Mouse (Mus musculus) limb, embryonic 15.5 days (tissue): Measurements from ENCODE around the gene Zfp341. TPM values are rescaled to one million over a fixed set of nuclear protein-coding genes. Genes with fewer than 3 reads are reported as not detected.

ENCODE experiments used
- ATAC-seq: fragments of 200-750 bp; cut with Nextera tagmentation; 2 replicates; pipeline ENCODE4 v1.8.0; 2017; ENCODE audit warnings: low read depth, moderate TSS enrichment; ENCODE audit not compliant: insufficient number of reproducible peaks, low FRiP score, low TSS enrichment
- H3K27ac ChIP-seq: fragments of 300-500 bp; sonication (generic); 2 replicates; pipeline ENCODE4 v1.5.1; 2015; ENCODE audit warnings: moderate library complexity, mild to moderate bottlenecking, inconsistent platforms
- H3K27me3 ChIP-seq: fragments of 300-500 bp; sonication (generic); 2 replicates; pipeline ENCODE4 v1.6.1; 2015; ENCODE audit warnings: inconsistent platforms
- H3K36me3 ChIP-seq: fragments of 300-500 bp; sonication (generic); 2 replicates; pipeline ENCODE4 v1.6.1; 2015; ENCODE audit warnings: inconsistent platforms
- H3K4me1 ChIP-seq: fragments of 300-500 bp; sonication (generic); 2 replicates; pipeline ENCODE4 v1.6.1; 2015; ENCODE audit warnings: inconsistent platforms
- H3K4me2 ChIP-seq: fragments of 300-500 bp; sonication (generic); 2 replicates; pipeline ENCODE4 v1.6.1; 2015; ENCODE audit warnings: mild to moderate bottlenecking, inconsistent platforms
- H3K4me3 ChIP-seq: fragments of 300-500 bp; sonication (generic); 2 replicates; pipeline ENCODE4 v1.5.1; 2015; ENCODE audit warnings: mild to moderate bottlenecking, inconsistent platforms
- H3K9ac ChIP-seq: fragments of 300-500 bp; sonication (generic); 2 replicates; pipeline ENCODE4 v1.6.1; 2015; ENCODE audit warnings: inconsistent platforms
- H3K9me3 ChIP-seq: fragments of 300-500 bp; sonication (generic); 2 replicates; pipeline ENCODE4 v1.6.1; 2016; ENCODE audit warnings: inconsistent platforms
- WGBS: fragments of 180-500 bp; shearing (Covaris S2); methylation state at CpG from one replicate; pipeline ENCODE4 v1.1.7; 2015; 5-methylcytosine and 5-hydroxymethylcytosine counted together
- polyA plus RNA-seq: library from polyadenylated mRNA; unstranded; fragments of >200 nt; fragmentation: Nextera tagmentation; extraction: Ambion mirVana; gene quantifications from 2 replicates; pipeline ENCODE4 v1.2.1, GENCODE M21; 2015

Zfp341 gene
- polyA plus RNA-seq, 1 experiment from 2014 or later: 1.2 TPM

DNA sequence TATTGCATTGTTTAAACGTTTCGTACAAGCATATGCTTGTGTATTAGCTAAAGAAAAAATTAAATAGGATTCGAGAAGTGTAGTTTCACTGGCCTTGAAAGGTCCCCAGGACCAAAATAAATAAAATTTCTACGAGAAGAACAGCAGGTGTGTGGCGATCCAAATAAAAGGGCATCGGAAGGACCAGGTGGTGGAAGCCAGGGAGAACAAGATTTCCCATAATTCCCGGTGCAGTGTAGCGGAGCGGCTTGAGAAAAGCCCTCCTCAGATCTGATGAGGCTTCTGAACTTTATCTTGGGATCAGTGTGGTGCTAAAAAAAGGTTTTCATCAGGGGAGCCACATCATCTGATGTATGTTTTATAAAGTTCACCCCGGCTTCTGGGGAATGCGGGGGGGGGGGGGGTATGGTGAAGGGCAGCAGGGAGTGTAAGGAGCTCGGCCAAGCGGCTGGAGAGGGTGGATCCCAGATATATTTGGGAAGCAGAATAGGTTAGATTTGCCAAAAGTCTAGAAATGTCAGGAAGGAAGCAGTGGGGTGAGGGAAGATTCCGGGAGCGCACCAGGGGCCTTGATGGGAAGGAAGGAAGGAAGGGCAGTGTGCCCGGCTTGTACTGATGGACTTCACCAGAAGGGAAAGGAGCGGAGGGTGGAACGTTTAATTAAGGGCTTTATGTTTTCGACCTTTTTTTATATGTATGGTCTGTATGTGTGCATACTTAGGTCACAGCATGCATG, 1.9 kb downstream of the Zfp341 start:
- Histone ChIP-seq H3K36me3 (no peaks in the 10 kb centered on the region), H3K4me1 (peaks cover 12% of the 10 kb centered on the region), H3K9ac (no peak overlapping the region), H3K4me3 (no peak overlapping the region), H3K9me3 (no peaks in the 10 kb centered on the region), H3K4me2 (no peak overlapping the region), H3K27ac (no peak overlapping the region), H3K27me3 (no peaks in the 10 kb centered on the region)
- 63% methylated on average over 19 of the region's 19 CpGs for WGBS
- ATAC-seq: no peak

DNA sequence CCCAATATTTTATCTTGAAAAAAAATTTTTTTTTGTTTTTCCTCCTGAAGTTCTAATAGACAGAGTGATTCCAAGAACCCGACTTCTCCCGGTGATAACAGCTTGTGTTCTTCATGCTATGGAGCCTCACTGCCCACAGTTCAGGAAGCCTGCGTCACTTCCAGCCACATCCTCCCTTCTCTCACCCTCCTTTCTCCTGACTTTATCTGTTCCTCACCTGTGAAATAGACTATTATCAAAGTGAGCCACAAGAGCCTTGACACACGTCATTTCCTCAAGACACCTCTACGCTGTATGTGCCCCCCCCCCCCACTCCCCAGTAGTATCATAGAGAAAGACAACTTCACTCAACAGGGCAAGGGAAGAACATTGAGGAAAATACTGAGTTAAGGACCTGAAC, 2.6 kb downstream of the Zfp341 start:
- Histone ChIP-seq H3K9ac (no peak overlapping the region), H3K4me2 (no peak overlapping the region), H3K4me3 (no peak overlapping the region), H3K27me3 (no peaks in the 10 kb centered on the region), H3K9me3 (no peaks in the 10 kb centered on the region), H3K4me1 (peaks cover 12% of the 10 kb centered on the region), H3K27ac (no peak overlapping the region), H3K36me3 (no peaks in the 10 kb centered on the region)
- 93% methylated on average over 5 of the region's 5 CpGs for WGBS
- no peak for ATAC-seq

DNA sequence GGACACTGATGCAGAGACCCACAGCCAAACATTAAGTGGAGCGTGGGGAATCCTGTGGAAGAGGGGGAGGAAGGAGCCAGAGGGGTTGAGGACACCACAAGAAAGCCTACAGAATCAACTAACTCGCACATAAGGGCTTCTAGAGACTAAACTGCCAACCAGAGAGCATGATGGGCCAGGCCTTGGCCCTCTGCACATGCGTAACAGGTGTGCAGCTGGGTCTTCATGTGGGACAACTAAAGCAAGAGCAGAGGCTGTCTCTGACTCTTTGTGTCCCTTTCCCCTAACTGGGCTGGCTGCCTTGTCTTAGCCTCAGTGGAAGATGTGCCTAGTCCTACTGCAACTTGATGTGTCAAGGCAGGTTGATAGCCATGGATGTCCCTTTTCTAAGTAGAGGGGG, 4.0 kb downstream of the Zfp341 start:
- WGBS: 90% methylated on average over 3 of the region's 3 CpGs
- ATAC-seq: no peak
- Histone ChIP-seq H3K9ac (no peak overlapping the region), H3K27me3 (no peaks in the 10 kb centered on the region), H3K27ac (no peak overlapping the region), H3K36me3 (no peaks in the 10 kb centered on the region), H3K9me3 (no peaks in the 10 kb centered on the region), H3K4me2 (no peak overlapping the region), H3K4me1 (peaks cover 12% of the 10 kb centered on the region), H3K4me3 (no peak overlapping the region)

DNA sequence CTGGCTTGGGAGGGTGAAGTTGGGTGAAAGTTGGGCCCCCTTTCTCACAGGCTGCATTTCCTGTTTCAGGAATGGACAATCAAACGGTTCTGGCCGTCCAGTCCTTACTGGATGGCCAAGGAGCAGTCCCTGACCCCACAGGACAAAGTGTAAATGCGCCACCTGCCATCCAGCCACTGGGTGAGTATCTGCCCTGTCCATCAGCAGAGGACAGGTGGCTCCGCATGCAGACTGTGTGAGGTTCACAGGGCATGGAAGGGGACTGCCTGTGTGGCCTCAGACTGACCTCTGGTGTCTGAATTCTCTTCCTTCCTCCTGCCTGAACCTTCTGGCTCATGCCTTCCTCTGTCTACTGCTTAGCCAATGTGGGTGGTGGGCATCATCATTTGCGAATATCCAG, 8.6 kb downstream of the Zfp341 start:
- H3K4me1 ChIP-seq: no peaks in the 10 kb centered on the region
- H3K9ac ChIP-seq: no peak overlapping the region
- H3K9me3 ChIP-seq: no peaks in the 10 kb centered on the region
- H3K4me3 ChIP-seq: no peak overlapping the region
- peaks cover 23% of the 10 kb centered on the region for H3K36me3 ChIP-seq
- no peak for ATAC-seq
- no peak overlapping the region for H3K4me2 ChIP-seq
- no peak overlapping the region for H3K27ac ChIP-seq
- no peaks in the 10 kb centered on the region for H3K27me3 ChIP-seq
- WGBS: 78% methylated on average over 5 of the region's 5 CpGs

DNA sequence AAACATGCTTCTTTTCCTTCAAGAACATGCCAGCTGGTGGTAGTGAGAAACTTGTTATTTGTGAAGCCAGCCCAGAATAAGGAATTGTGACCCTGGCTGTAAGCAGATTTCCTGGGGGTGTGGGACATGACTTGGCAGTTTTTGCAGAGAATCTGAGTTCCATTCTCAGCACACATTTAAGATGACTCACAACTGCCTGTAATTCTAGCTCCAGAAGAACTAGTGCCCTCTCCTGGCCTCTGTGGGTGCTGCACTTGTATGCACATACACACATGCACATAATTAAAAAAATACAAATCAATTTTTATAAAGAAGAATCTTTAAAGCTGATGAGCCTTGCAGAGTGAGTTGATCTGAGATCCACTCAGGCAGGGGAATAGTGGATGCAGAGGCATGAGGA, 11.0 kb downstream of the Zfp341 start:
- Histone ChIP-seq H3K4me2 (no peak overlapping the region), H3K4me3 (no peak overlapping the region), H3K36me3 (peaks cover 28% of the 10 kb centered on the region), H3K27ac (no peak overlapping the region), H3K9ac (no peak overlapping the region), H3K9me3 (no peaks in the 10 kb centered on the region), H3K4me1 (no peaks in the 10 kb centered on the region), H3K27me3 (no peaks in the 10 kb centered on the region)
- ATAC-seq: no peak

DNA sequence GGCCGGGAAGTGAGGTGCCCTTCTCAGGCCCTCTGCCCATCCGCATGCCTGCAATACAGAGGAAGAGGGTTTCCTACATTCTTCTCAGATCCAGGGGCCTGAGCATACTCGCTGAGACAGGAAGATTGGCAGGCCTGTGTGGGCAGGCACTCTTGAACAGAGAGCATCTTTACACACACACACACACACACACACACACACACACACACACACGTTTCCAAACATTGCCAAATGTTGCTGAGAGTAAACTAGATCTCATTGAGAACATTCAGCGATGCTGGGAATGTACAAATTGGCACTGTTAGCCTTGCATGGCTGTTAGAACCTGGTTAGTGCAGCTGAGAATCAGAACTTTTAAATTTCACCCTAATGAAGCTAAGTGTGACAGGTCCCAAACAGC, 17.4 kb downstream of the Zfp341 start:
- no peak overlapping the region for H3K9ac ChIP-seq
- H3K27ac ChIP-seq: no peak overlapping the region
- no peak overlapping the region for H3K4me2 ChIP-seq
- no peaks in the 10 kb centered on the region for H3K9me3 ChIP-seq
- no peak overlapping the region for H3K4me3 ChIP-seq
- H3K27me3 ChIP-seq: no peaks in the 10 kb centered on the region
- H3K36me3 ChIP-seq: peaks cover 30% of the 10 kb centered on the region
- no peak for ATAC-seq
- 71% methylated on average over 5 of the region's 5 CpGs for WGBS
- H3K4me1 ChIP-seq: no peaks in the 10 kb centered on the region

DNA sequence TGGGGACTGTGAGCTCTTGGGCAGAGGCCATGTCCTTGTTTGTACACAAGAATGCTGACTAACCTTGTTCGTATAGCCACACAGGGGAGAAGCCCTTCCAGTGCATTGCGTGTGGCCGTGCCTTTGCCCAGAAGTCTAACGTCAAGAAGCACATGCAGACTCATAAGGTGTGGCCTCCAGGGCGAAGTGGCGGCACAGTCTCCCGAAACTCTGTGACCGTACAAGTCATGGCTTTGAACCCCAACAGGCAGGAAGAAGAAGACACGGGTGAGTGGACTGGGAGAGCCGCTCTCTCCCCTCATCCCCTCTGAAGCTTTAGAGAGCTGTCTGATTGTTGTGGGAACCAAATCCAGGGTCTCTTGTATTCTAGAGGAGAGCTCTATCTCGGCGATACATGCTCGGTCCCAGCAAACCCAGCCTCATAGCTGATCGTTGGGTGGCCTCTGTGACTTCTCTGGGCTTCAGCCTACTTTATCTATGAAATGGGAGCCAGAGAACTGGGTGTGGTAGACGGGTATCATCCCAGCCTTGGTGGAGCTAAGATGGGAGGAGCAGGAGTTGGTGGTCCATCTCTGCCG, 19.2 kb downstream of the Zfp341 start:
- Histone ChIP-seq H3K9me3 (no peaks in the 10 kb centered on the region), H3K4me1 (no peaks in the 10 kb centered on the region), H3K27me3 (no peaks in the 10 kb centered on the region), H3K27ac (no peak overlapping the region), H3K9ac (no peak overlapping the region), H3K4me2 (no peak overlapping the region), H3K36me3 (peaks cover 31% of the 10 kb centered on the region), H3K4me3 (no peak overlapping the region)
- 85% methylated on average over 16 of the region's 16 CpGs for WGBS
- ATAC-seq: no peak

DNA sequence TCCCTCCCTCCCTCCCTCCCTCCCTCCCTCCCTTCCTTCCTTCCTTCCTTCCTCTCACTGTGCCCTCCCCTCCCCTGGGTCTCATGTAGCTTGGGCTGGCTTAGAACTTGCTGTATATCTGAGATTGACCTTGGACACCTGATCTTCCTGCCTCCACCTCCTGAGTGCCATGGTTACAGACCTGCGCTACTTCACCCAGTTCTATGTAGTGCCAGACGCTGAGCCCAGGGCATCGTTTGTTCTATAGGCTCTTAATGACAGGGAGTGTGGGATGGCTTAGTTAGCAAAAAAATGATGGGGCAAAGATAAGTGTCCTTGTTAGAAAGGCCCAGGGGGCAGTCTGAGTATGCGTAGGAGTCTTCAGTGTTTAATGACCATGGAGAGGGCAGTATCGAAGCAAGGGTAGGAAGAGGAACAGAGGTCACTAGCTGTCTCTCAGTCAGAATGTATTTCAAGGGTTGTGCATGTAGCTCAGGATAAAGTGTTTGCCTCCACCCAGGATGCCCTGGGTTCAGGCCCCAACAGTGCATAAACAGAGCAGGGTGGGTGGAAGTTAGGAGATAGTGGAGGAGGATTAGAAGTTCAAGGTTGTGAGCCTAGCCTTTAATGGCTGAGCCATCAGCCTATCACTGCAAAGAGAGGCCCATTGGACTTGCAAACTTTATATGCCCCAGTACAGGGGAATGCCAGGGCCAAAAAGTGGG, 20.1 kb downstream of the Zfp341 start:
- 91% methylated on average over 5 of the region's 5 CpGs for WGBS
- H3K36me3 ChIP-seq: peaks cover 39% of the 10 kb centered on the region
- H3K27ac ChIP-seq: no peak overlapping the region
- no peak overlapping the region for H3K4me3 ChIP-seq
- H3K27me3 ChIP-seq: no peaks in the 10 kb centered on the region
- H3K4me1 ChIP-seq: no peaks in the 10 kb centered on the region
- H3K4me2 ChIP-seq: no peak overlapping the region
- H3K9ac ChIP-seq: no peak overlapping the region
- no peak for ATAC-seq
- H3K9me3 ChIP-seq: no peaks in the 10 kb centered on the region

DNA sequence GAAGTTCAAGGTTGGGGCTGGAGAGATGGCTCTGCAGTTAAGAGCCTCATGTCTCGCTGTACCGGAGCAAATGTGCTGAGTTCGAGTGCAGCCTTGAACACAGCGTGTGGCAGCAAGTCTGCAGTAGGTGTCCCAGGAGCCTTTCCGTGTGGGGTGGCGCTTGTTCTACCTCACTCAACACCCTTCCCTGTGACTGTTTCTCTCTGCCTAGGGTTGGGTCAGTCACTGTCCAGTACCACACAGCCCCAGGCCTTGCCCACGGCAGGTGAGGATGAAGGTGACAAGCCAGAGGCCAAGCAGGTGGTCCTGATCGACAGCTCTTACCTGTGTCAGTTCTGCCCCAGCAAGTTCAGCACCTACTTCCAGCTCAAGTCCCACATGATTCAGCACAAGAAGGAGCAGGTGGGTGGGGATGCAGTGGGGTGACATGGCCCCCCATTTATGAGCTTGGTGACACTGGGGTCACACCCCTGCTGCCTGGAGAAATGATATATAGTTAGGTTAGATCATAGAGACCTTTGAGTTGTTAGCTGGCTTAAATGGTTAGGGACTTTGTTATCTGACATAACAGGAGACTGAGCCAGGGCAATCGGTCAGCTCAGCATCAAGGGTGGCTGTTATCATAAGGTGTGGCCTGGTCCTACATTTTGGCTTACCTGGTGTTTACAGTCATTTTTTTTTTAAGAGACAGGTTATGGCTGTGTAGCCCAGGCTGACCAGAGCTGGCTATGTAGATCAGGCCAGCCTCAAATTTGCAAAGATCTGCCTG, 21.0 kb downstream of the Zfp341 start:
- Histone ChIP-seq H3K4me2 (no peak overlapping the region), H3K9ac (no peak overlapping the region), H3K4me3 (no peak overlapping the region), H3K36me3 (peaks cover 40% of the 10 kb centered on the region), H3K9me3 (no peaks in the 10 kb centered on the region), H3K4me1 (no peaks in the 10 kb centered on the region), H3K27me3 (no peaks in the 10 kb centered on the region), H3K27ac (no peak overlapping the region)
- ATAC-seq: no peak
- WGBS: 93% methylated on average over 9 of the region's 9 CpGs

DNA sequence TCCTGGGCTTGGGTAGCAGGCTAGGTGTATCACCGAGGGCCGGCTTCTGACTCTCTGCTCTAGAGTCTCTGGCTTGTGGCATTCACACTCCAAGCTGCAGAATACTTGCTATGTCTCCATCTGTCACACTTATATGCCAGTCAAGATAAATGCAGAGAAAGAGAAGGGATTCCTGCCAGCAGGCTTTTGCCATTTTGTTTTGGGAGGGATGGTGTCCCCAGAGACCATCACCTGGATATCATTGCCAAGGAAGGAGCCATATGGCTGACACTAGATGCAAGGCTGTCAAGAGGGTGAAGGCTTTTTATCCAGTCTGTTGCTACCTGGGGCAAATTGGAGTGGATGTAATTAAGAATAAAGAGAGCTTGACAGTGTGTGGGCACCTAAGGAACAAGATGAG, 22.7 kb downstream of the Zfp341 start:
- Histone ChIP-seq H3K4me2 (no peak overlapping the region), H3K9me3 (no peaks in the 10 kb centered on the region), H3K9ac (no peak overlapping the region), H3K4me3 (no peak overlapping the region), H3K27me3 (no peaks in the 10 kb centered on the region), H3K27ac (no peak overlapping the region), H3K36me3 (peaks cover 38% of the 10 kb centered on the region), H3K4me1 (no peaks in the 10 kb centered on the region)
- ATAC-seq: no peak
- 95% methylated on average over 2 of the region's 2 CpGs for WGBS

DNA sequence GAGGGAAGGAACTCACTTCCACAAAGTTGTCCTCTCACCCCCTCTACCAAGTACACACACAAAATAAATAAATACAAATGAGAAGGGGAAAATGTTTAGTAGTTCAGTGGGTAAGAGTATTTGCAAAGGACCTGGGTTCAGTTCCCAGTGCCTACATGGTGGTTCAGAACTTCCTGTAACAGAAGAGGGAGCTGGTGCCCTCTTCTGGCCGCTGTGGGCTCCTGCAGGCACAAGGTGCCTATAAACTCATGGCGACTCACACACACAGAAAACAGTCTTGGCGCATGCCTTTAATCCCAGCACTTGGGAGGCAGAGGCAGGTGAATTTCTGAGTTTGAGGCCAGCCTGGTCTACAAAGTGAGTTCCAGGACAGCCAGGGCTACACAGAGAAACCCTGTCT, 25.4 kb downstream of the Zfp341 start:
- H3K27me3 ChIP-seq: no peaks in the 10 kb centered on the region
- no peaks in the 10 kb centered on the region for H3K9me3 ChIP-seq
- no peaks in the 10 kb centered on the region for H3K4me1 ChIP-seq
- H3K36me3 ChIP-seq: peaks cover 46% of the 10 kb centered on the region
- H3K9ac ChIP-seq: no peak overlapping the region
- no peak overlapping the region for H3K27ac ChIP-seq
- ATAC-seq: no peak
- 94% methylated on average over 3 of the region's 3 CpGs for WGBS
- no peak overlapping the region for H3K4me2 ChIP-seq
- H3K4me3 ChIP-seq: no peak overlapping the region

DNA sequence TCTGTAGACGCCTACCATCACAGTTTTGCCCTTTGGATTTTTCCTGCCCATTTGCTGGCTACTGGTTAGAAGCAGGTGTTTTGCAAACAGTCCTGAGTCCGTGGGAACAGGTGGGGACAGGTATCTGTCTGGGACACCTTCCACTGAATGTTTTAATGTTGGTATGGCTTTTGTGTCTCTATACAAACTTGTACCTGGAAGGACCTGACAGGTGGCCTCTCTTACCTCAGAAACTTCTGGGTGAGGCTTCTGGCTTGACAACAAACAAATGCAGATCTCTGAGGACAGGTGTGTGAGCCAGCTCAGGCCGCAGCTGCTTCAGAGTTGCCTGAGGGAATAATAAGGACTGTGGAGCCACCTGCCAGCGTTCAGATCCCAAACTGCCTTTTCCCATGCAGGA, 26.0 kb downstream of the Zfp341 start:
- Histone ChIP-seq H3K9me3 (no peaks in the 10 kb centered on the region), H3K4me3 (no peak overlapping the region), H3K27me3 (no peaks in the 10 kb centered on the region), H3K9ac (no peak overlapping the region), H3K4me2 (no peak overlapping the region), H3K4me1 (no peaks in the 10 kb centered on the region), H3K36me3 (peaks cover 48% of the 10 kb centered on the region), H3K27ac (no peak overlapping the region)
- no peak for ATAC-seq
- WGBS: 79% methylated on average over 4 of the region's 4 CpGs
